Mouse (Mus musculus) thymus, adult 2 months (tissue): ENCODE results near the gene Gabrb3.

Experiments
- CTCF ChIP-seq: fragments of 200-500 bp; IDR thresholded peaks from 2 replicates; pipeline ENCODE4 v1.5.1; 2012; ENCODE audit warnings: mild to moderate bottlenecking, control low read depth, low read length, moderate library complexity, borderline replicate concordance; ENCODE audit not compliant: control insufficient read depth, poor library complexity, insufficient read depth; ENCODE audit errors: extremely low read depth
- POLR2A ChIP-seq: fragments of 200-500 bp; IDR thresholded peaks from 2 replicates; pipeline ENCODE4 v1.6.1; 2012; ENCODE audit warnings: mild to moderate bottlenecking, low read length, control low read depth, moderate library complexity; ENCODE audit not compliant: control insufficient read depth, poor library complexity, insufficient read depth; ENCODE audit errors: extremely low read depth

DNA sequence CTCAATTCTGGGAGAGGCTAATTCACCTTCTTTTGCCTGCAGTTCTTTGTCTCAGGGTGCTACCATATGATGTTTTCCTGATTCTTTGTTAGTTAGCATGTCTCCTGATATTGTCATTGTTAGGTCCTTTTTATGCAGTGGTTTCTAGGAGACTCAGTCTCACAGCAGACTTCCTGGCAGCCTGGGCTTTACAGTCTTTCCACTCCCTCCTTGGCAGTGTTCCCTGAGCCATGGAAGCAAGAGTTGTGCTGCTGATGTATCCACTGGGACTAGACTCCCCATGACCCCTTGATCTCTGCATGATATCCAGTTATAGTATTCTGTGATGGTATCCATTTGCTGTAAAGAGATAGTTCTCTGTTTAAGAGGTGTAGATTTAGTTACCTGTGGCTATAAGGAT lies 281.6 kb downstream of the Gabrb3 start:
- TF ChIP-seq CTCF (no peak), POLR2A (no peak)
